Mouse (Mus musculus) left cerebral cortex, postnatal 25 days (tissue): ENCODE measurements at regions not wholly inside any gene's neighbourhood (a gene's known extent, or its start where the extent isn't known, plus 50 kb on each side); places are given as distances from the start of the nearest gene placed in this dataset.
A peak's percentile ranks its signal among the peaks of the same experiment; 100 is the strongest.

Experiments used
- DNase-seq, 2 experiments: peaks; one replicate each; pipeline ENCODE4 v3.0.0; 2022; ENCODE audit warnings: low spot score in 2 of 2, mixed read lengths in 1 of 2
- intact Hi-C: fragments of 180-260 bp; cut with DNase I; formaldehyde crosslinking; loops from one replicate; pipeline ENCODE4 v1.15.1; 2025

- DNase-seq = peak; percentile 3 to 32
- intact Hi-C loops = no loop called here
These were observed 1403.2 kb downstream of the Epha7 start for GRCm38 (mm10) chr4:30216086-30216485.

DNA sequence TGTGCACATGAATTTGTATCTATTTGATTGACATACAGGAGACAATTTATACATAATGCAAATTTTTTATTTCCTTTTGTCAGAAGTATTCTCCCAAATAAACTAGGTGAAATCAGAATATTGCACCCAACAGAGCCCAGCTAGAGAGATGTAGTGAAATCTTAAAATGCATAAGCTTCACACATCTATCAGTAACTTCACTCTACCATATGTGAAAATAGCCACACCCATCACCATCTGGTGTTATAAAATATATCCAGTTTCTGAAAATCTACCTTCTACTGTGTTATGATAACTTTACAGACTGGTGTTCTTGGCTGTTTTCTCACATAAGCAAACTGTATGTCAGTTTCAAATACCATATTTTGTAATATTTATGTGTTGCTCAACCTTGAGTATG lies 1414.2 kb downstream of the Epha7 start:
- intact Hi-C loops = no loop called here
- peak in 1 of 2 experiments; percentile 55 for DNase-seq

DNA sequence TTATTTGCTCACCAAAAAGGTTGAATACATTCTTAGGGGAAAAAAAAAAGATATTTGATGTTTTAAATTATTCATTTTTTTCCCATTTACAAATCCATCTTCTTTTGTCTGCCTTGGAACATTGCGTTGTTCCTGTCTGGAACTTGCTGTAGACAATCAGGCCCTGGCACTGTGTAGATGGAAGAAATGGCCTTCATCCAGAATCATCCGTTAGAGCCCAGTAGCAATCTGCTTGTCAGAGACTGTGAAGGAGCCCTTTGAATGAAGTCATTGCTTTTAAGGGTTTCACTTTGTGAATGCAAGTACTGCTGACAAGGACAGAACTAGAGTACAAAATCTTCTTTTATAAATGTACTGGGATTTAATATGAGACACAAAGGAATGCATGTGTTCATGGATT lies 1449.2 kb downstream of the Epha7 start:
- peak in 1 of 2 experiments; percentile 8 for DNase-seq
- intact Hi-C loops = no loop called here

DNA sequence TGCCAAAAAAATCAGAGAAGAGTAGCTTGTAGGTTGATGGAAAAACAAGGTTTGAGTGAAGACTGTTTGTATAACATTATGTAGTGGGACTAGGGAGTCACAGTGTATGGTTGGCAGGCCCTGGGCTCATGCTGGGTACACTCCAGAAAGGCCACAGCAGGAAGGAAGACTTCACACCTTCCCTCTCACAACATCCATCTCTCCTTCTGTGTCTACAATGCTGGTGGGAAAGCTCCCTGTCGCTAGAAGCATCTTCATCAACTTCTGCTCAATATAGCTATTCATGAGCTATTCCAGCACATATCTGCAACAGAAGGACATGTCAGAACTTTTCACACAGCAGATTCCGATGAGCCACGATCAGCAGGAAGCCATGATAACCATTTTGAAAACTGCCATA lies 1455.1 kb downstream of the Epha7 start:
- intact Hi-C loops = no loop called here
- peak in 1 of 2 experiments; percentile 15 for DNase-seq

DNA sequence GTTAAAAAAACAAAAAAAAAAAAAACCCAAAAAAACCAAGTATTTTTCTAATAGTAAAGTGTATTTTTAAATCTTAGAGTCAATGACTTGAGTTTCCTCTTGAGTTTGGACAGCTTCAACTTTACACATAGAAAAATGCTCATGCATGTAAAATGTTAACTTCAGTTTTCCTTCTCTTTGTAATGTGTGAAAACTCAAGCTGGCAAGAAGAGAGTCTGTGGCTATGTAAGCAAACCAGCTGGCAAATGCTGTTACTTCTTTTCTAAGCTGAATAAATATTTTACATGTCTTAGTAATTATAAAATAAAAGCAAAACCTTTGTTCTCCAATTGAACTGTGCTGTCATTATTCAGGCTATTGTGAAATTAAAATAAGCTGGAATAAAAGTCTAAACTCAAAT lies 1457.1 kb downstream of the Epha7 start:
- DNase-seq = no peak
- intact Hi-C loops = no loop called here

DNA sequence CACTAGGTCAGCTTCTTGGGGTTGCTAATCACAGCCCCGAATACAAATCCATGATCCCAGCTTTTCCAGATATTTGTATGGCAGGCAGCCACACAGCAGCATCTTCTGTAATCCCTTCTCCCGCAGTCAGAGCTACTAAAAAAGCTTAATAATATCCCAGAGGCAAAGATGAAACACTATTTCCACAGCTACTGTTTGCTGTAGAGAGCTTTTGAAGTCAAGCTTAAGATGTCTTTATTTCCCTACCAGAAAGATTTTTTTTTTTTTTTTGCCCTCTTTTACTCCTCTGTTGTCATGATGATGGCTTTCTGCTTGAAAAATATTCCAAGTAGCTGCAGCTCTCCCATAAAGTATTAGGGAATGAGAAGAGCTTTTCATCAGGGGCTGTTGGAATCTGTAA lies 1499.5 kb downstream of the Epha7 start:
- intact Hi-C loops = no loop called here
- DNase-seq = no peak

GRCm38 (mm10) chr4:30312956-30313355 lies 1500.0 kb downstream of the Epha7 start:
- DNase-seq = no peak
- intact Hi-C loops = no loop called here

- intact Hi-C loops = no loop called here
- no peak for DNase-seq
These were observed 1502.4 kb downstream of the Epha7 start for GRCm38 (mm10) chr4:30315348-30315747.

GRCm38 (mm10) chr4:30316995-30317394 lies 1504.1 kb downstream of the Epha7 start:
- intact Hi-C loops = no loop called here

DNA sequence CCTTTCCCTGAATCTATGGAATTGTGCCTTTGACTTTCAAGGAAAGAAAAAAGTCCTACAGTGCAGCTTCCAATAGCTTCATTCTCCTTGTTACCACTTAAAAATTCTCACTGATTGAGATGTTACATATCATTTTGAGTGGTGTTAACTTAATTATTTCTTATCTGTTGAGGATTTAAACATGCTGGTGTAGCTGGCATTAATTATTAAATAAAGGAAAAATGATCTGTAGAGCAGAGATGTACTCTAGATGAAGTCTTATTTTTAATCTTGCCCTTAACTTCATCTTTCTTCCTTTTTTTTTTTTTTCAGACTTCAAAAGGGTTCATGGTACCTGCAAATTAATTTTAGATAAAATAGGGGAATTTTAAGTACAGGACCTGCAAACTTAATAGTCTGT lies 1507.1 kb downstream of the Epha7 start:
- DNase-seq = no peak
- intact Hi-C loops = no loop called here

More at GRCm38 (mm10) chr4:30316995-30317394, 1504.1 kb downstream of the Epha7 start:
- DNase-seq = no peak

- DNase-seq = no peak
- intact Hi-C loops = no loop called here
These were observed 1534.6 kb downstream of the Epha7 start for GRCm38 (mm10) chr4:30347552-30347951.
